Mouse (Mus musculus) splenic B cell, adult 2 months (primary cell): ENCODE data around the gene 4930518I15Rik.

ENCODE experiments used
- DNase-seq: peaks from one replicate; pipeline ENCODE4 v3.0.0-alpha.2; 2011; ENCODE audit warnings: low read depth, low spot score
- H3K27me3 ChIP-seq: 2 replicates; pipeline ENCODE4 v1.6.1; 2012; ENCODE audit warnings: mild to moderate bottlenecking, low read length, moderate library complexity, mixed read lengths; ENCODE audit not compliant: control insufficient read depth, poor library complexity, insufficient read depth, severe bottlenecking
- H3K36me3 ChIP-seq: 2 replicates; pipeline ENCODE4 v1.6.1; 2012; ENCODE audit warnings: mild to moderate bottlenecking, low read length, moderate library complexity, mixed read lengths; ENCODE audit not compliant: control insufficient read depth, poor library complexity, insufficient read depth, severe bottlenecking

Gene 4930518I15Rik

DNA sequence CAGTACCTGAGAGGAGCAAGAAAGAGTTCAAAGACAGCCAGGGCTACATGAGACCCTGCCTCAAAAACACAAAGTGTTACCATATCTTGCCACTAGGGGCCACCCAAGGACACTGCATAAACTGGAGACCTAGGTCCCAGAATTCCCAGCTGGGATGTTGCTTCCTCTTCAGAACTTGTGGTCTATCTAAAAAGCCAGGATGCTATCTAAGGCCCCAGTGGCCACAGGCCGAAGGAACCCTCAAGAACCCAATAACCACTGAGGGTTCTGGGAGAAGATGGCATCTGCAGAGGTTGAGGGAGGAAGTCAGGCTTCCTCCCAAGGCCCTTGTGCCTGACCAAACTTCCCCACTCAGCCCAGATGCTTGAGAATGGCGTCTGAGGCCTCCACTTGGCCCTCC, 48.2 kb downstream of the 4930518I15Rik start:
- DNase-seq, result peak; percentile 63
- Histone ChIP-seq H3K36me3 (no peaks in the 10 kb centered on the region), H3K27me3 (no peaks in the 10 kb centered on the region)

GRCm38 (mm10) chr2:156806886-156807285, 50.9 kb downstream of the 4930518I15Rik start:
- DNase-seq, result no peak
- no peaks in the 10 kb centered on the region for H3K36me3 ChIP-seq
- H3K27me3 ChIP-seq, result no peaks in the 10 kb centered on the region
